Mouse (Mus musculus) limb, embryonic 12.5 days (tissue): ENCODE data around the gene Fam241b. TPM values are rescaled to one million over a fixed set of nuclear protein-coding genes. Genes with fewer than 3 reads are reported as not detected.

ENCODE experiments used
- ATAC-seq: fragments of 200-750 bp; cut with Nextera tagmentation; 2 replicates; pipeline ENCODE4 v1.8.0; 2017; ENCODE audit warnings: low read depth, moderate TSS enrichment; ENCODE audit not compliant: insufficient number of reproducible peaks, insufficient read depth, low FRiP score, low TSS enrichment
- H3K27ac ChIP-seq: fragments of 300-500 bp; sonication (generic); 2 replicates; pipeline ENCODE4 v1.5.1; 2016; ENCODE audit warnings: mild to moderate bottlenecking, moderate library complexity
- H3K27me3 ChIP-seq: fragments of 300-500 bp; sonication (generic); 2 replicates; pipeline ENCODE4 v1.6.1; 2016; ENCODE audit warnings: mild to moderate bottlenecking, moderate library complexity
- H3K36me3 ChIP-seq: fragments of 300-500 bp; sonication (generic); 2 replicates; pipeline ENCODE4 v1.6.1; 2016; ENCODE audit warnings: mild to moderate bottlenecking, moderate library complexity
- H3K4me1 ChIP-seq: fragments of 300-500 bp; sonication (generic); replicated peaks from 2 replicates; pipeline ENCODE4 v1.6.1; 2016
- H3K4me2 ChIP-seq: fragments of 300-500 bp; sonication (generic); 2 replicates; pipeline ENCODE4 v1.6.1; 2016; ENCODE audit warnings: mild to moderate bottlenecking, moderate library complexity
- H3K4me3 ChIP-seq: fragments of 300-500 bp; sonication (generic); replicated peaks from 2 replicates; pipeline ENCODE4 v1.5.1; 2016; ENCODE audit warnings: mild to moderate bottlenecking
- H3K9ac ChIP-seq: fragments of 300-500 bp; sonication (generic); replicated peaks from 2 replicates; pipeline ENCODE4 v1.6.1; 2016; ENCODE audit warnings: mild to moderate bottlenecking, moderate library complexity
- H3K9me3 ChIP-seq: fragments of 300-500 bp; sonication (generic); 2 replicates; pipeline ENCODE4 v1.6.1; 2016; ENCODE audit warnings: mild to moderate bottlenecking, moderate library complexity
- WGBS: fragments of 180-500 bp; shearing (Covaris S2); methylation state at CpG from one replicate; pipeline ENCODE4 v1.1.7; 2016; 5-methylcytosine and 5-hydroxymethylcytosine counted together
- polyA plus RNA-seq: library from polyadenylated mRNA; unstranded; fragments of >200 nt; fragmentation: Nextera tagmentation; extraction: Ambion mirVana; gene quantifications from 2 replicates; pipeline ENCODE4 v1.2.1, GENCODE M21; 2016

The Fam241b gene
- polyA plus RNA-seq, 1 experiment from 2014 or later: 18.7 TPM

- ATAC-seq: no peak
- peaks cover 12% of the 10 kb centered on the region for H3K4me1 ChIP-seq
- H3K36me3 ChIP-seq: no peaks in the 10 kb centered on the region
- no peak overlapping the region for H3K9ac ChIP-seq
- H3K4me3 ChIP-seq: no peak overlapping the region
- H3K27me3 ChIP-seq: peaks cover 77% of the 10 kb centered on the region
- H3K4me2 ChIP-seq: no peak overlapping the region
- H3K27ac ChIP-seq: no peak overlapping the region
- H3K9me3 ChIP-seq: no peaks in the 10 kb centered on the region
- WGBS: 2% methylated on average over 32 of the region's 32 CpGs
Measured at GRCm38 (mm10) chr10:62128316-62128951, 15.3 kb downstream of the Fam241b start.

GRCm38 (mm10) chr10:62127711-62128231, 15.9 kb downstream of the Fam241b start:
- Histone ChIP-seq H3K4me2 (0 out of 2 replicates have a peak overlapping the region, but pooled peaks have one; percentile 2), H3K9me3 (no peaks in the 10 kb centered on the region), H3K4me1 (peaks cover 5% of the 10 kb centered on the region), H3K4me3 (no peak overlapping the region), H3K27me3 (peaks cover 71% of the 10 kb centered on the region), H3K36me3 (no peaks in the 10 kb centered on the region), H3K27ac (no peak overlapping the region), H3K9ac (no peak overlapping the region)
- ATAC-seq: no peak
- 37% methylated on average over 21 of the region's 21 CpGs for WGBS

GRCm38 (mm10) chr10:62127137-62127536, 16.6 kb downstream of the Fam241b start:
- Histone ChIP-seq H3K4me3 (no peak overlapping the region), H3K27me3 (peaks cover 64% of the 10 kb centered on the region), H3K36me3 (no peaks in the 10 kb centered on the region), H3K9me3 (no peaks in the 10 kb centered on the region), H3K4me2 (no peak overlapping the region), H3K4me1 (no peaks in the 10 kb centered on the region), H3K9ac (no peak overlapping the region), H3K27ac (no peak overlapping the region)
- ATAC-seq: no peak
- WGBS: 42% methylated on average over 6 of the region's 6 CpGs

- ATAC-seq: no peak
- no peak overlapping the region for H3K4me2 ChIP-seq
- H3K4me1 ChIP-seq: peaks cover 8% of the 10 kb centered on the region
- 76% methylated on average over 9 of the region's 9 CpGs for WGBS
- H3K27me3 ChIP-seq: peaks cover 28% of the 10 kb centered on the region
- H3K36me3 ChIP-seq: no peaks in the 10 kb centered on the region
- no peak overlapping the region for H3K4me3 ChIP-seq
- H3K9ac ChIP-seq: no peak overlapping the region
- no peaks in the 10 kb centered on the region for H3K9me3 ChIP-seq
- H3K27ac ChIP-seq: no peak overlapping the region
Measured at GRCm38 (mm10) chr10:62113865-62114647, 29.7 kb downstream of the Fam241b start.

- no peak for ATAC-seq
- peaks cover 49% of the 10 kb centered on the region for H3K27me3 ChIP-seq
- H3K36me3 ChIP-seq: no peaks in the 10 kb centered on the region
- H3K4me2 ChIP-seq: peak overlapping the region; percentile 96
- H3K4me1 ChIP-seq: peaks cover 8% of the 10 kb centered on the region
- H3K9ac ChIP-seq: 0 out of 2 replicates have a peak overlapping the region, but pooled peaks have one; percentile 72
- H3K9me3 ChIP-seq: no peaks in the 10 kb centered on the region
- H3K4me3 ChIP-seq: peak overlapping the region; percentile 72
- no peak overlapping the region for H3K27ac ChIP-seq
- WGBS: 48% methylated on average over 6 of the region's 6 CpGs
Measured at GRCm38 (mm10) chr10:62111207-62111576, 32.5 kb downstream of the Fam241b start.

- H3K9ac ChIP-seq: peak overlapping the region; percentile 72
- peak; percentile 58; the same call in 1 of the 2 replicates for ATAC-seq
- no peaks in the 10 kb centered on the region for H3K9me3 ChIP-seq
- no peak overlapping the region for H3K27ac ChIP-seq
- H3K4me1 ChIP-seq: peaks cover 8% of the 10 kb centered on the region
- under 1% methylated on average over 57 of the region's 57 CpGs for WGBS
- H3K4me2 ChIP-seq: peak overlapping the region; percentile 96
- peaks cover 49% of the 10 kb centered on the region for H3K27me3 ChIP-seq
- no peaks in the 10 kb centered on the region for H3K36me3 ChIP-seq
- H3K4me3 ChIP-seq: peak overlapping the region; percentile 72
Measured at GRCm38 (mm10) chr10:62110504-62111206, 33.1 kb downstream of the Fam241b start.

- H3K9me3 ChIP-seq: no peaks in the 10 kb centered on the region
- H3K27ac ChIP-seq: no peak overlapping the region
- no peak overlapping the region for H3K4me2 ChIP-seq
- no peak overlapping the region for H3K4me3 ChIP-seq
- H3K36me3 ChIP-seq: no peaks in the 10 kb centered on the region
- no peak for ATAC-seq
- H3K27me3 ChIP-seq: peaks cover 65% of the 10 kb centered on the region
- H3K4me1 ChIP-seq: peaks cover 8% of the 10 kb centered on the region
- WGBS: 67% methylated on average over 9 of the region's 9 CpGs
- no peak overlapping the region for H3K9ac ChIP-seq
Measured at GRCm38 (mm10) chr10:62107048-62107447, 36.7 kb downstream of the Fam241b start.

- no peak overlapping the region for H3K27ac ChIP-seq
- no peak overlapping the region for H3K4me2 ChIP-seq
- no peaks in the 10 kb centered on the region for H3K36me3 ChIP-seq
- 30% methylated on average over 7 of the region's 7 CpGs for WGBS
- H3K4me3 ChIP-seq: no peak overlapping the region
- H3K27me3 ChIP-seq: peaks cover 47% of the 10 kb centered on the region
- ATAC-seq: no peak
- H3K4me1 ChIP-seq: peaks cover 16% of the 10 kb centered on the region
- no peaks in the 10 kb centered on the region for H3K9me3 ChIP-seq
- no peak overlapping the region for H3K9ac ChIP-seq
Measured at GRCm38 (mm10) chr10:62104835-62105576, 38.7 kb downstream of the Fam241b start.

GRCm38 (mm10) chr10:62101504-62102439, 41.9 kb downstream of the Fam241b start:
- peak; percentile 34; the same call in 1 of the 2 replicates for ATAC-seq

More at GRCm38 (mm10) chr10:62101504-62102439, 41.9 kb downstream of the Fam241b start:
- Histone ChIP-seq H3K4me2 (peak overlapping the region; percentile 19; the same call in 1 of the 2 replicates), H3K27ac (no peak overlapping the region), H3K27me3 (peaks cover 17% of the 10 kb centered on the region), H3K9me3 (no peaks in the 10 kb centered on the region), H3K36me3 (no peaks in the 10 kb centered on the region), H3K4me3 (no peak overlapping the region), H3K9ac (no peak overlapping the region), H3K4me1 (peaks cover 25% of the 10 kb centered on the region)
- WGBS: 11% methylated on average over 7 of the region's 7 CpGs
